Mouse (Mus musculus) cerebellum, adult 11-12 months (tissue): ENCODE data around the gene Adat3.

Experiments
- DNase-seq: peaks from one replicate; pipeline ENCODE4 v3.0.0; 2022

Gene Adat3

DNA sequence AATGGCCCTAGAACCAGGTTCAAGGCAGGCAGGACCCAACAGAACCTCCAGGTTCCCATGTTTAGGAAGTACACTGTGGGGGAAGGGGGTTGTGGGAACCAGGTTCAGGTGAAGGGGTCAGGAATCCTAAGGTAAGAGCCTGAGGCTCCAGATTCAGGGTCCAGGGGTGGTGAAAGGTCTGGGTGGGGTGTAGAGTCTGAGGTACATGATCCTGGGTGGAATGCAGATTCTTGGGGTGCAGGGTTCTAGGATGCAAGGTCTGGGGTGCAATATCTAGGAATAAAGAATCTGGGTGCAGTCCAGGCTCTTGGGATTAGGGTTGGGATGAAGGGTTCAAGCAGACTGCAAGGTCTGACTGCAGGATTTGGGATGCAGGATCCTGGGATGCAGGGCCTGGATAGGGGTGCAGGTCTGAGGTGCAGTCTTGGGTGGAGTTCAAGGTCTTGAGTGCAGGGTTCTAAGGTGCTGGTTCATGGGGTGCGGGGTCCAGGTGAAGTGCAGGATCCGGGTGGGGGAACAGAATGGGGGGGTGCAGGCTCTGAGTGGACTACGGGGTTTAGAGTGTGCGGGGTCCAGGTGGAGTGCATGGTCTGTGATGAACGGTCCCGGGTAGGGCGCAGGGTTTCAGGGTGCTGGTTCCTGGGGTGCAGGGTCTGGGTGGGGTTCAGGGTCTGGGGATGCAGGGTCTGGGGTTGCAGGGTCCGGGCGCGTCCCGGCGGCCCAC, 52.9 kb downstream of the Adat3 start:
- DNase-seq = no peak

DNA sequence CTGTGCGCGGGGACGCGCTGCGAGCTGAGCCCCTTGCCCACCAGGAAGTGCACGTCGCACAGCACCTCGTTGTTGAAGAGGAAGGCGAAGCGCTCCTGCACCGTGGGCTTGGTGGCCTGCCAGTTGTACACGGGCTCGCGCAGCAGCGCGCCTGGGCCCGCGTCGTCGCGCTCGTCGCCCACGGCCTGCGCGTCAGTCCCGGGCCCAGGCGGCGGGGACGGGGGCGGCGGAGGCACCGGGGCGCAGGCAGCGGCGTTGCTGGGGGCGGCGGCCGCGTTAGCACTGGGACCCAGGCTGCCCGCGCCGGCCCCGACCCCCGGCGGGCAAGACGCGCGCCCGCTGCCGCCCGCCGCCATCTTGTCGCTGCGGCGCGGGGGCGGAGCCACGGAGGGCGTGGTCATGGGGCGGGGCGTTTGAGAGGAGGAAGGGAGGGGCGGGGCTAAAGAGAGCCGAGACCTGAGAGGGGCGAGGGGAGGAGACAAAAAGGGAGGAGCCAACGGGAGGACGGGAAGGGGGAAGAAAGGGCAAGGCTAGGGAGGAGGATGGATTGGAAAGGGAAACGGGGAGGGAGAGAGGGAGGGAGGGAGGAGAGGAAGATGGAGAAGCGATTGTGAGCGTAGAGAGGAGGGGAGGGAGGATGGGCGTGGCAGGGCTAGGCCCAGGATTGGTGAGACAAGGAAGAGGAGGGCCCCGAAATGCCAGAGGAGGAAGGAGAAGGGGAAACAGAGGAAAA, 53.6 kb downstream of the Adat3 start:
- DNase-seq = peak; percentile 97

DNA sequence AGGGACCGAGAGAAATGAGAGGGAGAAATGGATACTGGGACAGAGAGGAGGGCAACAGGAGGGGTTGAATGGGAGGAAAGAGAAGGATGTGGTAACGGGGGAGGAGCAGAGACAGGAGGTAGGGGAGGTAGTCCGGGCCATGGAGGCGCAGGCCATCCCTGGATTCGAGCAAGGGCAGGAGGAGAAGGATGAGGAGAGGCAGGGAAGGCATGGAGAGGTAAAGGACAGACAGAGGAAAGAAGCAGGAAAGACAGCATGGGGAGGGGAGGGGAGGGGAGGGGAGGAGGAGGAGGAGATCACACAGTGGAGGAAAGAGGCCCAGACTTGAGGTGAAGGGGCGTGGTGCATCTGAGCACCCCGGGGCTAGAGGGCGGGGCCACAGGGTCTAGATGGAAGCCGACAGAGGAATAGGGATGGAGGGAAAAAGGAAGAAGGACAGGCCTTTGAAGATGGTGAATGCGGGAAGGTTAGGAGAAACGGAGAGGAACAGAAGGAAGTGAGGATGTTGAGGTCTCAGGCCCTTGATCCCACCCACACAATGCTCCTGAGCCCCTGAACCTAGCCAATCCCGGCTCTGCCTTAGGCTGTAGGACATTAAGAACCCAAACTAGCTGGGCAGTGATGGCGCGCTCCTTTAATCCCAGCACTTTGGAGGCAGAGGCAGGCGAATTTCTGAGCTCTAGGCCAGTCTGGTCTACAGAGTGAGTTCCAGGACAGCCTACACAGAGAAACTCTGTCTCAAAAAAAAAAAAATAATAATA, 54.4 kb downstream of the Adat3 start, which contains the start of gene Btbd2:
Btbd2 (minus strand) TSS at position 209 of the 761 bp plus-strand sequence.
- DNase-seq = no peak
